Mouse (Mus musculus): ENCODE data around the gene Ing1.
"Not testable (repeated sequence)": the region's sequence is repeated elsewhere in the genome, so short reads cannot be mapped to it uniquely, and the experiment has no call there.

Gene Ing1

DNA sequence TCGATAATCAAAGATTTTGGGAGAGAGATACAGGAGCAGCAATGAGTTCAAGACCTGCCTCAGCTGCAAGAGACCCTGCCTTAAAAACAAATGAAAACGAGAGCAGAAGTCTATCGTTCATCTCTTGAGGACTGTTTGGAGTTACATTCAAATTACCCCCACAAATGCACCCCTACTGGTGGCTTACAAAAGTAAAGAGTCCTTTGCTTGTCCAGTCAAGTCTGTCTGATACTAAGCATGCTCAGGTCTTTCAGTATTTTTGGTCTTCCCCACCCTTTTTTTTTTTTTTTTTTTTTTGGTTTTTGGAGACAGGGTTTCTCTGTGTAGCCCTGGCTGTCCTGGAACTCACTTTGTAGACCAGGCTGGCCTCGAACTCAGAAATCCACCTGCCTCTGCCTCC lies 3.9 kb upstream of the Ing1 start:
- DNase-seq (ENCODE audit: low spot score in 2 of 2), result not testable (repeated sequence)

DNA sequence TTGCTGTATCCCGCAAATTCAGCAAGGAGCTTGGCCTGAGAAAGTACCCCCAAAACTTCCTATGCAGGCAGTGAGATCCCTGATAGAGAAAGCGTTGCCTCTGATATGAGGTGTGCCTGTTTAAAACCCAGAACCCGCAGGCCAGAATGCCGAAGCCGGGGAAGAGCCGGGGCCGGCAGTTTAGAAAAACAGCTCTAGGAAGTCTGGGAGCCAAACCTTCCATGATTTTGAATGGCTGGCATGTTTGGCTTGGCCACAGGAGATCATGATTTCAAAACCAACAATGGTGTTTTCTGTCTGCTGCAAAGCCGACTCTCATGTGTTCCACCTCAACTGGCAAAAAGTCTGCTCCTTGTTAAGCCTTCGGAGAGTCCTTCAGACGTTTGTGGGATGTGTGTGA lies 3.0 kb upstream of the Ing1 start:
- no peak for DNase-seq (ENCODE audit: low spot score in 2 of 2)

DNA sequence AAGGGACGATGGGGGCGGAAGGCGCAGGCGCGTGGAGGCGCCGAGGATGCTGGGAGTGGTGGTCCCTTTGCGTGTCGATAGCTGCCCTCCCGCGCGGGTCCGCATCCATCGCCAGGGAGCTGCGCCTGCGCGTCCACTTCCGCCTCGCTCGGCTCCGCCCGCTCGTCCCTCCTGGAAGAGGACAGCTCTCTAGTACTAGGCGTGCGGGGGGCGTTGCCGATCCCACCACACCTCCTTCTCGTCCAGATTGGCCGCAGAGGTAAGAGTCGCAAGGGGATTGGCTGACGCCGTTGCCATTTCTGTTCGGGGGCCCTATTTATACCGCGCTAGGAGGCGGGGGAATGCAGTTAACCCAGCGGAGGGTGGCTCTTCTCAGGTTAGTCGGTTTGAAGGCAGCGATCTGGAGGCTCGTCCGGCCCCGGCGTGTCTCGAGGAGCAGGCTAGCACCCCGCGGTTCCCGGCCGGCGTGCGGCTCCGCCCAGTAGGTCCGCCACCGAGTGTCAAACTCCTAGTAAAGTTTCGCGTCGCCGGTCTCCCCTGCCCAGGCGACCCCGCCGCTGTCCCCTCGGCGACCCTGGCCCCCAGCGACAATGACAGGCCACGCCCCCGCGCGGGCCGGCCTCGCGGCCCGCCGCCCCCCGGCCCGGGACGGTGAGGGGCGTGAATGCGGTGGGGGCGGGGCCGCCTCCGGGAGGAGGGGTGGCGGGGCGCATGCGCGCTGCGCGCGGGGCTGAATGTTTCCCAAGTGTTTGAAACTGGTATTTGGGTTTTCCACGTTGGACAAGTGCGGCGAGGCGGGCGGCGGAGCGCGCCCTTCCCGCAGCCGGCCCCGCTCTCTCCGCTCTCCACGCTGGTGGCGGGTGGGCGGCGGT lies 585 bp downstream of the Ing1 start:
- DNase-seq (ENCODE audit: low spot score in 2 of 2), result peak; percentile 100

DNA sequence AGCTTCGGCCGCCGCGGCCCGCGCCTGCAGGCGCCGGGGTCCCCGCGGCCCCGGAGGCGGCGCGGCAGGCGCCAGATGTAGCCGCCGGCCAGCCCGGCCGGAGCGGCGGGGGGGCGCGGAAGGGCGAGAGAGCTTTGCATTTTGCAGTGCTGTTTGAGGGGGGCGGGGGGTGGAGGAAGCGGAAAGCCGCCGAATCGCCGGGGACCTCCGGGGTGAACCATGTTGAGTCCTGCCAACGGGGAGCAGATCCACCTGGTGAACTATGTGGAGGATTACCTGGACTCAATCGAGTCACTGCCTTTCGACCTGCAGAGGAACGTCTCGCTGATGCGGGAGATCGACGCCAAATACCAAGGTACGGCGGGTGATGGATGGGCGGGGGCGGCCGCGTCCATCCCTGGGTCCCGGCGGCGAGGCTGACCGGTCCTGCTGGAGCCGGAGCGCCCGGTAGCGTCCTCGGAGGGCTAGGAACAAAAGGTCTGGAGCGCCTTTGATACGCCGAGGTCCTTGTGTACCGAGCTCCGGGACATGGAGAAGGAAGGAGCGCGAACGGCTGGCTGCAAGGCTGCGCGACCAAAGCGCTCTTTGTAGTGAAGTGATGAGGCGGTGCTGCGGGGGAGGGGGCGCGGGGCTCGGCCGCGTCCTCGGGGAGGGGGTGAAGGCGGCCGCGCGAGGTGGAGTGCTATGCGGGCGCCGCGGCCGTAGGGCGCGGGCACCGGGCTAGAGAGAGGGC lies 1.5 kb downstream of the Ing1 start:
- peak; percentile 37 to 51 for DNase-seq (ENCODE audit: low spot score in 2 of 2)

DNA sequence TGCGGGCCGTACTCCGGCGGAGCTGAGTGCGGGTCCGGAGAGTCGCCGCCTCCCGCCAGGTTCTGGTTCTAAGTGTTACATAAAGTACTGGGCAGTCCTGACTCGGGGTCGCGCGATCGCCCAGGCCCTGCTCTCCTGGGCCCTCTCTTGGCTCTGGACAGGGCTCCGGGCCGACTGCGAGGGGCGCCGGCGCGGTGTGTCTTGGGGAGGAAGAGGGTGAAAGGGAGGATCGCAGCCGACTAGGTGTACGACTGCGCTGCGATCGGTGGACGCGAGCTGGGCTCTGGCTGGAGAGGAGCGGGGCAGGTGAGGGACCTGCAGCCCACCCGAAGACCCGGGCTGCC lies 2.0 kb downstream of the Ing1 start:
- peak in 1 of 2 experiments; percentile 47 for DNase-seq (ENCODE audit: low spot score in 2 of 2)

DNA sequence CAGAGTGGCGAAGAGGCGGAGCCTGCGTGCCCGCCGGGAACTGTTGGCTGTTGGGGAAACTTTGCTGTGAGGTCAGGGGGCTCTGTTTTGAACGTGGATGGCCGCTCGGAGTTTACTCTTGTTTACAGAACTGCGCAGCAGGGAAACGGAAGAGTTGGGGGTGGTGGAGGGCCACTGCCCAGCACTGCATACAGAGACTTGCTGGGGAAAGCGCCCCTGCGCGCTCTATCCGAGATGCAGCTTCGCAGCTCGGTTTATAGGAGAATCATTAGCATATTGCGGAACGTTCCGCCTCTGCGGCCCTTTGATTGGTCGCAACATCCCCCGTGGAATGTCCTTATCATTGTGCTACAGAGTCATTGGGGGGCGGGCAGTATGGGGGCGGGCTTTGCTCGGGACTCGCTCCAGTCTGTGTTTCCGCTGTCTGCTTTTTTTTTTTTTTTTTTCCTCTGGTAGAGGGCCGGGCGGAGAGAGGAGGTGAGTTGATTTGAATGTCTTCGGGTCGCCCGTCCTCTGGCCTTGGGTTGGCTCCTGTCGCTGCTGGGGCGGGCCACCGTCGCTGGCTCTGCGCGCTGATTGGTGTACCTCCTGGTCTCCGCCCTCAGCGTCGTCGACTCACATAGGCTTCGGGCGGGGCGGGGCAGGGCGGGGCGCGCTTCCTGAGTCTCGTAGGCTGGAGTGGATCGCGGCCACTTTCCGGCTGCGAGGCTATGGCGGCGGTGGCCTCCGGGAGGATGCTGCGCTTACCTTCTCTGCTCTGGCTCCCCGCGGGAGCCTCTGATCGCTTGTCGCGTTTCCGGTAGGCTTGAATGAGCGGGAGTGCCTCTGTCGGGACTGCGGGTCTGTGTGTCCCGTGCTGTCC lies 2.6 kb downstream of the Ing1 start:
- peak; percentile 95 to 96 for DNase-seq (ENCODE audit: low spot score in 2 of 2)

DNA sequence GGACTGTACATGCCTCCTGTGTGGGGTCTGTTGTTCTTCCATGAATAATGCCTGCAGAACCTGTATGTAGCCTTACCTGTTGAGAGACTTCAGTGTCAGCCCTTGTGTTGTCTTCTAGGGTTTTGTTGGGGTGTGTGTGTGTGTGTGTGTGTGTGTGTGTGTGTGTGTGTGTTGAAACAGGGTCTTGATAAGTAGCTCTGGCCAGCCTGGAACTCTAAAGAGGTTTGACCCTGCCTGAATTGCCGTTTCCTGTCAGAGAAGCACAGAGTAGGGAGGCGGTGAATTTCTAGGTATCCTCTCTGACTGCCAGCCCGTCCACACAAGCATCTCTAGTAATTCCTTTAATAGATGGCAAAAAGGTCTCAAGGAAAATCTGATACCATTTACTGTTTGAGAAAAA lies 4.1 kb downstream of the Ing1 start:
- DNase-seq (ENCODE audit: low spot score in 2 of 2), result no peak

DNA sequence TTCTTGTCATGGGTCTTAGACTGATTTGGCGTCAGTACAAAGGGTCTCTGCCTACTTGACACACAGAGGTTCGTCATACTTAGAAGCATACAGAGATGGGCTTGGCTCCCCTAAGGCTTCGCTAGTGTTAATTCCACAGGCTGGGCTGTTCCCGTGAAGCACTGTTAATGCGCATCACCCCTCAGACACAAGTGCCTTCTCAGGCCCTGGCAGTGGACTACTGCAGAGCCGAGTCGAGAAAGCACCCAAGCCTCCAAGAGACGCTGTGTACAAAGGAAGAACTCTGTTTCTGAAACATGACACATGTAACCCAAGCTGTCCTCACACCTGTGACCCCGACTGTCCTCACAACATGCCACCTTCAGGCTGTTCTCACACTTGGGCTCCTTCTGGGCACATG lies 4.8 kb downstream of the Ing1 start:
- DNase-seq (ENCODE audit: low spot score in 2 of 2), result no peak

DNA sequence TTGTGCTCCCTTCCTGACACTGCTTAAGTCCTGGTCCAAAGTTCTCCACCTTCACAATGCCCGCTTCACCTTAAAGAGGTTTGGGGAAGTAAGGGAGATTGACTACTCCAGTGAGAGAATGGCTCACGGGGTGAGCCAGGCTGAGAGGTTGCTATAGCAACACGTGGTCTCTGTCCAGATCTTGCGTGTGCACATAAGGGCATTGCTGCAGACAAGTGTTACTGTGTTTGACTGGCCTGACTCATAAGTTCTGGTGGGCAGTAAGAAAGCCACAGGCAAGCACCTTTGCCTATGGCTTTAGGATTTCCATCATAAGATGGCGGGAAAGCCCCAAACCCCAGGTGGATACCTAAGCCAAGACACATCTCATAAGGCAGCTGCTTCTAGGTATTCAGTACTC lies 8.9 kb downstream of the Ing1 start:
- DNase-seq (ENCODE audit: low spot score in 2 of 2), result no peak

DNA sequence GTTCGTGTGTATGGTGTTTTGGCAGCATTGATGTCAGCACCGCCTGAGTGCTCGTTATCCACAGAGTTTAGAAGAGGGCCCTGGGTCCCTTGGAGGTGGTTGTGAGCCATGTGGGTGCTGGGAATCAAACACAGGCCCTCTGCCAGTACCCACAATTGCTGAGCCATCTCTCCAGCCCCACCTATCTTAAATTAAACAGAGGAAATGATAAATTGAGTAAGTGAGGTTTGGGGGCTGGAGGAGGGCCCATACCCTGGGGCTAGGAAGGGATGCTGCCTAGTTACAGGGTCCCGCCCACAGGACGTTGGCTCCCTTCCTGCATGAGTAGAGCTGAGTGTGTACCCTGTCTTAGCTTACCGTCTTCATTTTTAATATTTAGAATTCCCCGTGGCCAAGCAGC lies 9.3 kb downstream of the Ing1 start:
- no peak for DNase-seq (ENCODE audit: low spot score in 2 of 2)

DNA sequence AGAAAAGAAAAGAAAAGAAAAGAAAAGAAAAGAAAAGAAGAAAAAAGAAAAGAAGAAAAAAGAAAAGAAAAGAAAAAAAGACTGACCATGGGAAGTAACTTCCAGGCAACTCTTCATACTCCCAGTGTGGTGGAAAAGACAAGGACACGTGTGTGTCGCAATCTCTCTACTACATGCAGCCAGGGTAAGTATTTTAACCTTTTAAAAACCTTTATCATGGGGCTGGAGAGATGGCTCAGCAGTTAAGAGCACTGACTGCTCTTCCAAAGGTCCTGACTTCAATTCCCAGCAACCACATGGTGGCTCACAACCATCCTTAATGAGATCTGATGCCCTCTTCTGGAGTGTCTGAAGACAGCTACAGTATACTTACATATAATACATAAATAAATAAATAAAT lies 12.8 kb downstream of the Ing1 start:
- not testable (repeated sequence) for DNase-seq (ENCODE audit: low spot score in 2 of 2)

DNA sequence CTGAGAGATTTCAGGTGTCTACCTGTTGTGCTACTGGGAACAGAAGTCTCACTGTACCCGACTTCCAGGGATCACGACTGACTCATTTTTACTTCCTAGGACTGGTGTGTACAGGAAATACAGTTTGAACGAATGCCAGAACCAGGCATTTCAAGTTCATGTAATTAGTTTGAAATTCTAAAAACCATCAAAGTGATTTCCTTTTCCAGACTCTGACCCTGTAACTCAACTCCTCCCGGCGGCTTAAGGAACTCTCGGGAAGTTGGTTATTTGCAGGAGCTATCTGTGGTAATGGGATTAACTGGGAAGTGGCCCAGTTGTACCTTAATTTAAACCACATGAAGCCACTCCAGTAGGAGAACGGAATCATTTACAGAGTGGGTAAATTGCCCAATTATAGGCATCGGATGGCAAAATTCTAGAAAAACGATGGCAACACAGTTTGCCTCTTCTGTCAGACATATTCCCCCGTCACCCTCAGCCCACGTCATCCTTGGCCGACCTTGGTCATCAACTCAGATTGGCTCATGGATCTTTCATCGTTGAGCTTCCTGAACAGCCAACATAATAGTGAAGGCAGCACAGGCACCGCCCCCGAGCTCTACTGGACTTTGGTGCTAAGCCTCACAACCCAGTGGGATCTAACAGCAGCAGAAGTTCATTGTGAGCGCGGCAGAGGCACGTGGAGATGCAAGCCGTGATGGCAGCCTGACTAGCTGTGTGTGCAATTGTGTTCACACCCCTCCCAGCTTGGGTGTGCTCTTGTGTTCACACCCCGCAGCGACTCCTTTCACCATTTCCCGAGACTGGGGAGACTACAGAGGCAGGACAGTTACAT lies 14.1 kb downstream of the Ing1 start:
- no peak for DNase-seq (ENCODE audit: low spot score in 2 of 2)

DNA sequence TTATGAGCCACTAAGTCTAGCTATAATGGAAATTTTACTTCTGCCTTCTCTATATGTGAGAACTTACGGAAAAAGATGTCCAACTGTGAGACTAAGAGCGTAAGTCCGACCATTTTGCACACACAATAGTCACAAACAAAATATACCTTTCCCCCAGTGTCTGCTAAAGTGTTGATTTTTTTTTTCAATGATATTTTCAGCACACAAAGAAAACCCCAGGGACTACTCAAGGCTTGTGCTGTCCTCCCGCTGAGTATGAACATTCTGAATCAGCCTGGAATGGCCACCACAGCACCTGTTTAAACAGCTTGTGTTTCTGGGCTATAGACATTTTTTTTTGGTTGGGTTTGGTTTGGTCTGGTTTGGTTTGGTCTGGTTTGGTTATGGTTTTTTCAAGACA lies 15.4 kb downstream of the Ing1 start:
- no peak for DNase-seq (ENCODE audit: low spot score in 2 of 2)

DNA sequence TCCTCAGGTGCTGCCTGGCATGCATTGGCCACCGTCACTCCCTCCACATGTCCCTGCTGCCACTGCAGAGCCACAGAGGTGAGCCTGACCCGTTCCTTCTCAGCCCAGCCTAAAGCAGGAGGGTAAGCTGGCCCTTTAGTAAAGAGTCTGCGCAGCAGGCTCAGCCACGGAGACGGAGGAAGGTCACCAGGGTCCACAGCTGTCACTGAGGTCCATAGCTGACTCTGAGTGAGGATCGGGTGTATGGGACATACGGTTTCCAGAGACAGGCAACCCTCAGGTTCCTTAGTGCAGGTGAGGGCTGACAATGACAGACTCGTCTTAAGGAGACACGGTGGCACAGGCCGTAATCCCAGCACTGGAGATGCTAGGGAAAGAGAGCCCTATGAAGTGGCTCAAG lies 16.6 kb downstream of the Ing1 start:
- DNase-seq (ENCODE audit: low spot score in 2 of 2), result no peak

DNA sequence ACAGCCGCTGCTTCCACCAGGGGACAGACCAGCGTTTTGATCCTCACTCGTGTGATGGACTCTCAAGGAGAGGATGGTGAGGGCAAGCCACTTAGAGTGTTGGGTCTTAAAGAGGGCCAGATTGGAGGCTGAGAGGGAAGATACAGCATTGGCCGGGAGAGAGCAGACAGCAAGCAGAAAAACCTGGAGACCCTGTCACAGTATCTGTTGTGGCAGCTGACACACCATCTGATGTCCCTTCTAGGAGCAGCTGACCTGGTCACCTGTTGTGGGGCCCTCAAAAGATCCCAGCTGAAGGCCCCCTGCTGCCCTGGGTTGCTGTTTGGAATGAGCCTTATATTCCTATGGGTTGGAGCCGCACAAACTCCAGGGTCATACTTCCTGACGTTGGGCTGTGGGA lies 17.1 kb downstream of the Ing1 start:
- no peak for DNase-seq (ENCODE audit: low spot score in 2 of 2)

DNA sequence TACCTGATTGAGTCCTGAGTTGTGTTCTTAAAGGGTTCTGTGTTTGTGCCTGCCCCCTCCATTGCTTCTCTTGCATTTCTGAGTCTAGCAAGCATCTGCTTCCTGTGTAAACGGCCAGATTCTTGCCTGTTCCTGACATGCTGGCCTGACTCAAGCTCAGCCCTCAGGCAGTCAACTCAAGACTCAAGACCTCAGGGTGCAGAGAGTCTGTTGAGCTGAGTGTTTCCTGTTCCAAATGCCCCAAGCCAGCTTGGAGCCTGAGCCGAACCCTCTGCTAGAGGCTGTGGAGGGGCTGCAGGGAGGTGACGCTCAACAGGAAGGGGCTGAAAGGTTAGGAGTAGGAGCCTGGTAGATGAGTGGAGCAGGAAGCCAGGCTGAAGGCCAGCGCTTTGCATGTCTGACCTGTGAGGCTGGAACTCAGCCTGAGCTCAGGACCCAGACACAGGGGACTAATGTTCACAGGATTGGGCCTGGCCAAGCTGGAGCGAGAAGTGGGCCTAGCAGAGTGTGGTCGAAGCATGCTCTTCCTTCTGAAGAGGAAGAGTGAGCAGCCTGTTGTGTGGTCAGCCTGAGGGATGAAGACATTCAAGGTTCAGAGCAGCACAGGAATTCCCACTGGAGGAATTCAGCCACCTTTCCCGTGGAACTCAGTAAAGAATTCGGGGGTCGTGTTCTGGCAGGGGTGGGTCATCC lies 19.7 kb downstream of the Ing1 start:
- DNase-seq (ENCODE audit: low spot score in 2 of 2), result no peak

DNA sequence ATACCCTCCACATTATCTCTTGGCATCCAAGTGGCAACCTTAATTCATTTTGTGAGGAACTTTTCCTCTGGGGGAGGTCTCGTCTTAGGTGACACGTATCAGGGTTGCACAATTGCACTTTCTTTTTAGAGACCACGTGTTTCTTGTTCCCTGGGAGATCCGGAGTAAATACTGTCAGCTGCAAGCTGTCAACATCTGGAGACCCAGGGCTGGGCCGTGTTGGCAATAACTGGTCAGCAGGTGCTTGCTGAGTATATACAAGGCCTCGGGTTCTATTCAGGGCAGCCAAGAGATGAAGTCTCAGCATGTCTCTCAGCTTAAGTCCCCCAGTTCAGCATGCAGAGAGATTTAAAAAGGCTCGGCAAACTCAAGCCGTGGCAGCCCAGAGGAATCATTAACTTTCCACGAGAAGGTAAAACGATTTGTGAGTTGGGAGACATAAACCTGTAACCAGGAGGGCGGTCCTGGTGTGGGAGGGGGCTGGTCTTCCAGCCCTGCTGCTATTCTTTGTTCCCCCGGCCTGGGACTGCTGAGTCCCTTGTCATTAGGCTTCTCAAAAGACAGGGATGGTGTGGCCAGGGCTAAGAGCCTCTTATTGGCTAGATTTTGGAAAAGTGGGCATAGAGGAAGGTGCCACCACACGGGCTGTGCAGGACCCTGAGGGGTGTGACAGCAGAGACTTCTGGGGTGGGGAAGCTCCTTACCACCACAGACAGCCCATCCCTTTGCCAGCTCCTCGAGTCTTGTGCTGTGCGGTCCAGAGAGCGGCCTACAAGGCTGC lies 20.4 kb downstream of the Ing1 start:
- DNase-seq (ENCODE audit: low spot score in 2 of 2), result no peak

DNA sequence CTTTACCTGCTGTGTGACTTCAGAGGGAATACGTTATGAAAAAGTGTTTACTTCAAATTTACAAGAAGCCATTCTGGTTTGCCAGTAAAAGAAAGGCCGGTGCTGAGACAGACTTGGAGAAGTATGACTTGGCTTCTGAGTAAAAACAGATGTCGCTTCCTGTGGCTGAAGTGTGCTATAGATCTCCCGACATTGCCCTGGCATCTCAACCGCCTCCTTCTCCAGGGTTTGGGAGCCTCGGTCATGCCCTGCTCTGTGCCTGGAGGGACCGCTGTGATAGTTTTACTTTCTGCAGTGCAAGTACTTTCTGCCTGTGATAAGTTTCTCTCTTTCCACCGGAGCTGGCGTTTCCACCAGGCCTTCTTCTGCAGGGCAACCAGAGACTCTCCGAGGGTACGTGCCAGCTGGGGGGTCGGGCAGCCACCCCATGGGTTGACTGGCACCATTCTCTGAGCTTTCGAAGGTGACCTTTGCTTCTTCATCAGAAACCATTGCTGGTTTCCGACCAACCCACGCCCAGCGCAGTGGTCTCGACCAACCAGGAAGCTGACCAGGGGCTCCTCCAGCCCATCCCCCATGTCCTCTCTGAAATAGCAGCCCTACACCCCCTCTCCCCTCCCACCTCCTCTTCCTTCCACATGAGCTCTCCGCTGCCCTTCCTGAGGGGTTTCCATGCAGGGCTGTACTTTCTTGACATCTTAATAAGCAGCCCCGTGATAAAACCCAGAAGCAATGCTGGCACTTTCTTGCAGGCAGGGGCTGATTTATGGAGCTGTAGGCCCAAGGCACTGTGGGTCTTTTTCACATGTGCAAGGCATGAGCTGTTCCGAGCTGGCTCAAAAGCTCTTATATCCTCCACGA lies 30.4 kb downstream of the Ing1 start:
- DNase-seq (ENCODE audit: low spot score in 2 of 2), result no peak

DNA sequence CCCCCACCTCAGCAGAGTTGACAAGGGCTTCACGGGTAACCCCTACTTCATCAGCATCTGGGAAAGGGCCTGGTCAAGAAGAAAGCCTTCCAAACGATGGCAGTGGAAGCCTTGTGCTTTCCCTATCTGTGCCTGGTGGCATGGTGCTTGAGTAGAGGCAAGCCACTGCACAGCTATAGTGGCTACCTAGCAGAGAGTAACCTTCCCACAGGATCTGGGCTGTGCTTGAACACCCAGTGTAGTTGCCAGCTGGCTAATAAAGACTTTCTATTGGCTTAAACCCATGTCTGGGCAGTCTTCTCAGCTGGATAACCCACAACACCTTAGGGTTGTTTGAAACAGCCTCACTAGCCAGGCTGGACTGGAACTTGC lies 31.0 kb downstream of the Ing1 start:
- DNase-seq (ENCODE audit: low spot score in 2 of 2), result no peak
